Mouse (Mus musculus) adrenal gland, adult 18-20 months (tissue): ENCODE data around the gene Lhfpl5. TPM values are rescaled to one million over a fixed set of nuclear protein-coding genes. Genes with fewer than 3 reads are reported as not detected.

ENCODE experiments used
- DNase-seq, 2 experiments: peaks; one replicate each; pipeline ENCODE4 v3.0.0; 2021 to 2022; ENCODE audit warnings: low spot score in 2 of 2
- total RNA-seq, 2 experiments: library from RNA; stranded (reverse); gene quantifications; 1 replicate in 1 of 2; 2 replicates in 1 of 2; pipeline ENCODE4 v1.2.3; 2021

Gene Lhfpl5
- total RNA-seq, 2 experiments from 2014 or later, result 2.0 to 2.6 TPM

- no peak for DNase-seq
These were observed 3.6 kb upstream of the Lhfpl5 start for GRCm38 (mm10) chr17:28571868-28572267.

GRCm38 (mm10) chr17:28572521-28572920 lies 2.9 kb upstream of the Lhfpl5 start:
- DNase-seq, result no peak

GRCm38 (mm10) chr17:28572941-28573340 lies 2.5 kb upstream of the Lhfpl5 start:
- DNase-seq, result no peak

- peak; percentile 45 to 58 for DNase-seq
These were observed 5.0 kb downstream of the Lhfpl5 start for GRCm38 (mm10) chr17:28580396-28580795.

- no peak for DNase-seq
These were observed 5.6 kb downstream of the Lhfpl5 start for GRCm38 (mm10) chr17:28581056-28581455.

- no peak for DNase-seq
These were observed 11.1 kb downstream of the Lhfpl5 start for GRCm38 (mm10) chr17:28586509-28586908.

GRCm38 (mm10) chr17:28588591-28588990 lies 13.2 kb downstream of the Lhfpl5 start:
- DNase-seq, result no peak

GRCm38 (mm10) chr17:28590596-28590995 lies 15.2 kb downstream of the Lhfpl5 start:
- DNase-seq, result no peak

- DNase-seq, result peak in 1 of 2 experiments; percentile 18
These were observed 16.0 kb downstream of the Lhfpl5 start for GRCm38 (mm10) chr17:28591476-28591875.

GRCm38 (mm10) chr17:28592998-28593397 lies 17.6 kb downstream of the Lhfpl5 start:
- DNase-seq, result peak; percentile 75 to 79

- DNase-seq, result no peak
These were observed 18.5 kb downstream of the Lhfpl5 start for GRCm38 (mm10) chr17:28593965-28594364.

GRCm38 (mm10) chr17:28600780-28601179 lies 25.3 kb downstream of the Lhfpl5 start:
- no peak for DNase-seq

- DNase-seq, result peak in 1 of 2 experiments; percentile 22
These were observed 26.3 kb downstream of the Lhfpl5 start for GRCm38 (mm10) chr17:28601557-28602250.

- no peak for DNase-seq
These were observed 34.1 kb downstream of the Lhfpl5 start for GRCm38 (mm10) chr17:28609543-28609942.

- no peak for DNase-seq
These were observed 37.2 kb downstream of the Lhfpl5 start for GRCm38 (mm10) chr17:28612603-28613002.

- no peak for DNase-seq
These were observed 37.7 kb downstream of the Lhfpl5 start for GRCm38 (mm10) chr17:28613096-28613495.

- no peak for DNase-seq
These were observed 39.9 kb downstream of the Lhfpl5 start for GRCm38 (mm10) chr17:28615332-28615731.

- DNase-seq, result no peak
These were observed 42.2 kb downstream of the Lhfpl5 start for GRCm38 (mm10) chr17:28617636-28618035.

- DNase-seq, result no peak
These were observed 42.7 kb downstream of the Lhfpl5 start for GRCm38 (mm10) chr17:28618124-28618523.

GRCm38 (mm10) chr17:28618775-28619174 lies 43.3 kb downstream of the Lhfpl5 start:
- DNase-seq, result no peak

GRCm38 (mm10) chr17:28621381-28622299 lies 46.2 kb downstream of the Lhfpl5 start:
- peak; percentile 23 to 48 for DNase-seq

GRCm38 (mm10) chr17:28622300-28622759 lies 46.9 kb downstream of the Lhfpl5 start, which contains the start of gene Srpk1:
TSS of gene Srpk1 (minus strand) at chr17:28622709.
- peak; percentile 87 to 93 for DNase-seq
